Mouse (Mus musculus): ENCODE data around the gene Trappc13. TPM values are rescaled to one million over a fixed set of nuclear protein-coding genes. Genes with fewer than 3 reads are reported as not detected.
A peak's percentile ranks its signal among the peaks of the same experiment; 100 is the strongest.
"Not testable (repeated sequence)": the region's sequence is repeated elsewhere in the genome, so short reads cannot be mapped to it uniquely, and the experiment has no call there.

Trappc13 gene
- 57.3 and 60.6 TPM in 2 replicates for polyA plus RNA-seq (2014; fragmentation: Nextera tagmentation; extraction: Ambion mirVana)

DNA sequence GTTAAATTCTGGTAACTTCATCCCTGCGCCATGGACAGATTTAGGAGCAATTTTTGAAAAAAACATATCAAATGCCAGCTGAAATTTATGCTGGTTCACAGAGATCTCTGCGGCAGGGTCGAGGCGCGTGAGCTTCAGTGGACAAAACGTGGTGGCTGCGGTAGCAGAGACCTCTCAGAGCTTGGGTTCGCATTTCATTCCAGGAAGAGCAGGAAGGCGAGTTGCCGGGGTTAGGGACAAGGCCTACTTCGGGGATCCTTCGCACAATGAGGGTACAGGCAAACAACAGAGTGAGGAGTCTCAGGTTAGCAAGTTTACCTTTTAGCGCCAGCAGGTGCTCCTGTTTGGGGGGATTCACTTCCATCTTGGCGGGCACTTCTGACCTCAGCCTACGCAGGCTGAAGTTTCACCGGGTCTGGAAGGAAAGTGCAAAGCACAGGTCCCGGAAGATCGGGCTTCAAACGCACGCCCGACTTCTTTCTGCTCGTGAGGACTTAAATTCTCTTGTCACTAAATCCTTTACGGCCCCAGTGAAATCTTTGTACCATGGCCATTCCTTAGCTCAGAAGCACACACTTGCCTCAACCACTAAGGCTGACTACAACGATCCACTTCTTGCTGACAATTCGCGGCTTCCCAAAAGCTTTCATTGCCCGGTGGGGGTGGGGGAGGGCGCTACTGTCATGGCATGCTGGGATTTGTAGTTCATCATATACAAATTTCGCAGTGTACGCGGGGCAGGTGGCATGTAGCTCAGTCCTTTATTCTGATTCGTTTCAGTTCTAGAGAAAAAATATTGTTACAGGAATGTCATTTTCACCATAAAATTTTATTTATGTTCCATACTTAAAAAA is at the start of gene Trappc13:
Gene Trappc13, minus strand, starts transcription at position 674 of the 854 bp plus-strand sequence.
- H3K9me3 ChIP-seq (ENCODE audit: control insufficient read depth, low read length), result no peaks in the 10 kb centered on the region
- DNase-seq (ENCODE audit: low spot score), result peak; percentile 85
- under 1% methylated on average over 32 of the region's 32 CpGs for WGBS
- peak; percentile 83 for ATAC-seq (replicated peaks; ENCODE audit: low FRiP score)
- peak within 1 kb of the TSS; percentile 80 for H3K4me2 ChIP-seq
- peaks cover 9% of the 10 kb centered on the region; the same call in 1 of the 2 replicates for H3K4me1 ChIP-seq (replicated peaks; ENCODE audit: control insufficient read depth, insufficient read depth, low read length)
- H3K36me3 ChIP-seq (ENCODE audit: control insufficient read depth, insufficient read depth, low read length), result peaks cover 2% of the 10 kb centered on the region; the same call in 1 of the 2 replicates
- no peaks in the 10 kb centered on the region for H3K27me3 ChIP-seq (replicated peaks; ENCODE audit: control insufficient read depth, insufficient read depth, low read length)
- H3K9ac ChIP-seq (ENCODE audit: low read depth, low read length), result peak within 1 kb of the TSS; percentile 82
- peak within 1 kb of the TSS; percentile 83 for H3K27ac ChIP-seq (ENCODE audit: low read depth, low read length)
- peak within 1 kb of the TSS; percentile 72 for H3K4me3 ChIP-seq (ENCODE audit: low read depth, low read length)

DNA sequence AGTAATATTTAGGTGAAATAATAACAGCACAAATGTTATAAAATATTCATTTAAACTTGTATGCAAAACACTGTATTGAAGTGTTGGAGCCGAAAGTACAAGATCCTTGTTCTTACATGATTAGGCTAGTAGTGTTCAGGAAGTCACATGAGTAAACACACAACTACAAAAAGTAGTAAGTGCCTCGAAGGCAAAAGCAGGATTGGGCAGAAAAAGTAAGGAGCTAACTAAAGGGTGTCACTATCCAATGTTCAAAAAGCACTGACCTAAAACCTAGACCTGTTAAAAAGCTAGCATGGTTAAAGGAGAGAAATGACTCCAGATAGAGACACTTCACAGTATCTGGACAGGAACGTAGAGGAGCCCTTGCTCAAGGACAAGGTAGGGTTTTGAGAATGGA is 49.2 kb upstream of the Trappc13 start:
- ATAC-seq (replicated peaks; ENCODE audit: low FRiP score) (no peak), DNase-seq (ENCODE audit: low spot score) (no peak)
- WGBS, result 35% methylated on average over 3 of the region's 3 CpGs
- peak overlapping the region; percentile 88 for H3K9ac ChIP-seq (ENCODE audit: low read depth, low read length)
- peaks cover 3% of the 10 kb centered on the region; the same call in 1 of the 2 replicates for H3K4me1 ChIP-seq (replicated peaks; ENCODE audit: control insufficient read depth, insufficient read depth, low read length)
- H3K27me3 ChIP-seq (replicated peaks; ENCODE audit: control insufficient read depth, insufficient read depth, low read length), result no peaks in the 10 kb centered on the region
- no peak overlapping the region for H3K27ac ChIP-seq (ENCODE audit: low read depth, low read length)
- H3K4me3 ChIP-seq (ENCODE audit: low read depth, low read length), result peak overlapping the region; percentile 78
- H3K36me3 ChIP-seq (ENCODE audit: control insufficient read depth, insufficient read depth, low read length), result no peaks in the 10 kb centered on the region
- no peaks in the 10 kb centered on the region for H3K9me3 ChIP-seq (ENCODE audit: control insufficient read depth, low read length)
- H3K4me2 ChIP-seq, result peak overlapping the region; percentile 86

DNA sequence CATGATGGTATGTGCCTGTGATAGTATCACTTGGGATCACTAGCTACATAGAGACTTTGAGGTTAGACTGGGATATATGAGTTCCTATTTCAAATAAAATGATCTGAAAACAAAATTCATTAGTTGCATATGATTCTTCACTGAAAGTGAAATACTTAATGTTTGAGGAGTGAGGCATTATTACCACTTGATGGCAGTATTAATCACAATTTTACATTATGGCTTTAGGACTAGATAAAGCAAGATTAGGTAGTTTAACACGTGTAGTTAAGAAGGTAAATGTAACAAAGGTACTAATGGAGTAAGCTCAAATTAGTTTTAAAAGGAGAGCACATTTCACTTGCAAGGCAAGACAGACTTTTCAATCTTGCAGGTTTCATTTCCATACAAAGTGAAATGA is 26.0 kb upstream of the Trappc13 start:
- Histone ChIP-seq H3K9me3 (ENCODE audit: control insufficient read depth, low read length) (no peaks in the 10 kb centered on the region), H3K27me3 (replicated peaks; ENCODE audit: control insufficient read depth, insufficient read depth, low read length) (no peaks in the 10 kb centered on the region), H3K4me2 (no peak overlapping the region), H3K36me3 (ENCODE audit: control insufficient read depth, insufficient read depth, low read length) (peaks cover 10% of the 10 kb centered on the region; the same call in 1 of the 2 replicates), H3K4me1 (replicated peaks; ENCODE audit: control insufficient read depth, insufficient read depth, low read length) (no peaks in the 10 kb centered on the region), H3K9ac (ENCODE audit: low read depth, low read length) (no peak overlapping the region), H3K4me3 (ENCODE audit: low read depth, low read length) (no peak overlapping the region), H3K27ac (ENCODE audit: low read depth, low read length) (no peak overlapping the region)
- WGBS, result 76% methylated on average over 1 of the region's 1 CpGs
- no peak for ATAC-seq (replicated peaks; ENCODE audit: low FRiP score)
- no peak for DNase-seq (ENCODE audit: low spot score)

DNA sequence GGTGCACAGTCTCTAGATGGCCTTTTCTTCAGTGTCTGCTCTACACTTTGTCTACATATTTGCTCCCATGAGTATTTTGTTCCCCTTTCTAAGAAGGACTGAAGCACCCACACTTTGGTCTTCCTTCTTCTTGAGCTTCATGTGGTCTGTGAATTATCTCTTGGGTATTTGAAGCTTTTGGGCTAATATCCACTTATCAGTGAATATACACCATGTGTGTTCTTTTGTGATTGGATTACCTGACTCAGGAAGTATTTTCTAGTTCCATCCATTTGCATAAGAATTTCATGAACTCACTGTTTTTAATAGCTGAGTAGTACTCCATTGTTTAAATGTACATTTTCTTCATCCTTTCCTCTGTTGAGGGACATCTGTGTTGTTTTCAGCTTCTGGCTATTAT is 17.6 kb upstream of the Trappc13 start:
- not testable (repeated sequence) for H3K9me3 ChIP-seq (ENCODE audit: control insufficient read depth, low read length); DNase-seq (ENCODE audit: low spot score); H3K27me3 ChIP-seq (replicated peaks; ENCODE audit: control insufficient read depth, insufficient read depth, low read length); H3K36me3 ChIP-seq (ENCODE audit: control insufficient read depth, insufficient read depth, low read length); H3K27ac ChIP-seq (ENCODE audit: low read depth, low read length); H3K9ac ChIP-seq (ENCODE audit: low read depth, low read length); H3K4me1 ChIP-seq (replicated peaks; ENCODE audit: control insufficient read depth, insufficient read depth, low read length); H3K4me2 ChIP-seq; ATAC-seq (replicated peaks; ENCODE audit: low FRiP score); H3K4me3 ChIP-seq (ENCODE audit: low read depth, low read length)

DNA sequence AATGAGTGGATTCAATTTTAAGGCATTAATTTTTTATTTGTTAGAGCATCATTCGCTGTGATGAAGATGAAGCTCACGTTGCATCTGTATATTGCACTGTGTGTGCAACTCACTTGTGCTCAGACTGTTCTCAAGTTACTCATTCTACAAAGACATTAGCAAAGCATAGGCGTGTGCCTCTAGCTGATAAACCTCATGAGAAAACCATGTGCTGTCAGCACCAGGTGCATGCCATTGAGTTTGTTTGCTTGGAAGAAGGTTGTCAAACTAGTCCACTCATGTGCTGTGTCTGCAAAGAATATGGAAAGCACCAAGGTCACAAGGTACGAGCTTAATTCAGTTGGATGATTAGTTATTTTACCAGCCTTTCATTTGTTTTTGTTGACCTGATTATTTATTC is 9.1 kb upstream of the Trappc13 start:
- DNase-seq (ENCODE audit: low spot score), result no peak
- no peak for ATAC-seq (replicated peaks; ENCODE audit: low FRiP score)
- Histone ChIP-seq H3K9ac (ENCODE audit: low read depth, low read length) (no peak overlapping the region), H3K4me1 (replicated peaks; ENCODE audit: control insufficient read depth, insufficient read depth, low read length) (no peaks in the 10 kb centered on the region), H3K9me3 (ENCODE audit: control insufficient read depth, low read length) (no peaks in the 10 kb centered on the region), H3K4me3 (ENCODE audit: low read depth, low read length) (no peak overlapping the region), H3K27ac (ENCODE audit: low read depth, low read length) (no peak overlapping the region), H3K27me3 (replicated peaks; ENCODE audit: control insufficient read depth, insufficient read depth, low read length) (no peaks in the 10 kb centered on the region), H3K36me3 (ENCODE audit: control insufficient read depth, insufficient read depth, low read length) (peaks cover 6% of the 10 kb centered on the region; the same call in 1 of the 2 replicates), H3K4me2 (no peak overlapping the region)
- WGBS, result 85% methylated on average over 4 of the region's 4 CpGs

DNA sequence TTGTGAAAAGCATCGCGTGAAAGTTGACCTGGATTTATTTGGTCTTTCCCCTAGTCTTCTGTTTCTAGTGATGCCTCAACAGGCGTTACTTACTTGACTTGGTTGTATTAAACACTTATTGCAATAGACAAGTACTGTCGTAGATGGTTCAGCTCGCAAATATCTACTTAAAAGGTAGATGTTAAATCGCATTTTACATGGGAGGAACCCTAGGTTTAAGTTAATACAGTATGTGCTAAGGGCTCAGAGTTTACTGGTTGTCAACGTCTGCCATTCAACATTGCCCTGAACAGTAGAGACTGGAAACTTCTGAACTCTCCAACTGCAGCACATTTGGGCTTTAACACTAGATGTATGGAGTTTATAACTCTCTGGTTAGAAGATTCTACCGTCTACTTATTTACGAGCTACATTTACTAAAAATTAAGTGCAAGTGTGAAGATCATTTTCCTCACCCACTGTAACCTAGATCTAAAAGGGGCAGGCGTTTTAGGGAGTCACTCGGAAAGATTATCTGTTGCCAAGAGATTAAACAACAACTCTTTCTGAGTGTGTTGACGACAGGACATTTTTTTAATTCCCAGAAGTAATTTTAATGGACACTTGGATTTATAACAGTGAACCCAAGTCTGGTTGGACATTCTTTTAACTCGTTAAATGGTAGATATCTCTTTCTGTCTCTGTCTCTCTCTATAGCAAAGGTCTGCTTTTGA is 1.1 kb upstream of the Trappc13 start:
- DNase-seq (ENCODE audit: low spot score) (no peak), ATAC-seq (replicated peaks; ENCODE audit: low FRiP score) (peak; percentile 8; the same call in 1 of the 2 replicates)
- no peaks in the 10 kb centered on the region for H3K27me3 ChIP-seq (replicated peaks; ENCODE audit: control insufficient read depth, insufficient read depth, low read length)
- H3K9ac ChIP-seq (ENCODE audit: low read depth, low read length), result peak overlapping the region; percentile 82
- peak overlapping the region; percentile 64 for H3K27ac ChIP-seq (ENCODE audit: low read depth, low read length)
- H3K36me3 ChIP-seq (ENCODE audit: control insufficient read depth, insufficient read depth, low read length), result peaks cover 2% of the 10 kb centered on the region; the same call in 1 of the 2 replicates
- WGBS, result 12% methylated on average over 13 of the region's 13 CpGs
- H3K9me3 ChIP-seq (ENCODE audit: control insufficient read depth, low read length), result no peaks in the 10 kb centered on the region
- peak overlapping the region; percentile 80 for H3K4me2 ChIP-seq
- H3K4me1 ChIP-seq (replicated peaks; ENCODE audit: control insufficient read depth, insufficient read depth, low read length), result peaks cover 9% of the 10 kb centered on the region; the same call in 1 of the 2 replicates
- H3K4me3 ChIP-seq (ENCODE audit: low read depth, low read length), result peak overlapping the region; percentile 72

DNA sequence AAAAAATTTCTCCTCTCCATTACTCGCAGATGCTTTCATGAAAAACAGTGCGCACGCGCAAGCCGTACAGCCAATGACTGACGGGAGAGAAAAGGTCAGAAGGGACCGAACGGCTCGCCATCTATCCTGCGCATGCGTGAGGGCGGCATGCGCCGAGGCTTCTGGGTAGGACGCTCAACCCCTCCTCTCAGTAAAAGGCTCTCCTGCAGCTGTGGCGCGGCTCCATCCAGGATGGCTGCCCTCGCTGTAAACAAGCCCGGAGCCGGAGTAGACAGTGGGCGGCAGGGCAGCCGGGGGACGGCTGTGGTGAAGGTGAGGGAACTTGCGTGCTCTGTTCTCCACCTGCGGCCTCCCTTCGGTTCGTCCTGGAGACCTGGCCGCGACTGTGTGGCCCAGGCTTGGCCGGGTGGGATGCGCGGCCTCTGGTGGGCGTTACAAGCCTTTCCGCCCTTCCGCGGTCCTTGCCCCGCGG is 417 bp upstream of the Trappc13 start, which contains the start of gene Trim23:
Gene Trim23, plus strand, starts transcription at position 148 of the 472 bp plus-strand sequence.
- no peaks in the 10 kb centered on the region for H3K27me3 ChIP-seq (replicated peaks; ENCODE audit: control insufficient read depth, insufficient read depth, low read length)
- H3K9ac ChIP-seq (ENCODE audit: low read depth, low read length), result peak within 1 kb of the TSS; percentile 82
- H3K4me1 ChIP-seq (replicated peaks; ENCODE audit: control insufficient read depth, insufficient read depth, low read length), result peaks cover 9% of the 10 kb centered on the region; the same call in 1 of the 2 replicates
- DNase-seq (ENCODE audit: low spot score), result peak; percentile 89
- H3K9me3 ChIP-seq (ENCODE audit: control insufficient read depth, low read length), result no peaks in the 10 kb centered on the region
- under 1% methylated on average over 38 of the region's 38 CpGs for WGBS
- peak within 1 kb of the TSS; percentile 83 for H3K27ac ChIP-seq (ENCODE audit: low read depth, low read length)
- H3K36me3 ChIP-seq (ENCODE audit: control insufficient read depth, insufficient read depth, low read length), result peaks cover 2% of the 10 kb centered on the region; the same call in 1 of the 2 replicates
- H3K4me3 ChIP-seq (ENCODE audit: low read depth, low read length), result peak within 1 kb of the TSS; percentile 72
- H3K4me2 ChIP-seq, result peak within 1 kb of the TSS; percentile 80
- ATAC-seq (replicated peaks; ENCODE audit: low FRiP score), result peak; percentile 97

DNA sequence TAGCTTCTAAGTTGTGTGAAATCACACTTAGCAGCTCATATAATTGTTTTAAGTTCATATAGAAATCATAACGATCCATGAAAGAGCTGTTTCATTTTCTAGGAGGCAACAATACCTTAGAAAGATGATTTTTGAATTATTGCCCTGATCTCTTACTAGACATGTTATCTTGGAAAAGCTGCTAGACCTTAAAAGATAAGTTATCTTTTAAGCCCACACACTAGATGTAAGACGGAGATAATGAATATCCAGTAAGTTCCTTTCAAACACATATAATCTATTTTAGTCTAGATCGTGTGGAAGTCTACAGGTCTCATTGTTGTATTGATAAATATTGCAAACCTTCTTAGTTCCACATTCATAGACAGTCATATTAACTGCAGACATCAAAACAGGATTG is 1.4 kb downstream of the Trappc13 start:
- no peaks in the 10 kb centered on the region for H3K27me3 ChIP-seq (replicated peaks; ENCODE audit: control insufficient read depth, insufficient read depth, low read length)
- H3K9me3 ChIP-seq (ENCODE audit: control insufficient read depth, low read length), result no peaks in the 10 kb centered on the region
- H3K4me1 ChIP-seq (replicated peaks; ENCODE audit: control insufficient read depth, insufficient read depth, low read length), result peaks cover 12% of the 10 kb centered on the region; the same call in 1 of the 2 replicates
- peak overlapping the region; percentile 50 for H3K4me3 ChIP-seq (ENCODE audit: low read depth, low read length)
- ATAC-seq (replicated peaks; ENCODE audit: low FRiP score) (no peak), DNase-seq (ENCODE audit: low spot score) (no peak)
- H3K36me3 ChIP-seq (ENCODE audit: control insufficient read depth, insufficient read depth, low read length), result peaks cover 2% of the 10 kb centered on the region; the same call in 1 of the 2 replicates
- H3K9ac ChIP-seq (ENCODE audit: low read depth, low read length), result no peak overlapping the region
- no peak overlapping the region for H3K27ac ChIP-seq (ENCODE audit: low read depth, low read length)
- WGBS, result 51% methylated on average over 3 of the region's 3 CpGs
- peak overlapping the region; percentile 80 for H3K4me2 ChIP-seq
